Mouse (Mus musculus): ENCODE data around the gene Por.

DNA sequence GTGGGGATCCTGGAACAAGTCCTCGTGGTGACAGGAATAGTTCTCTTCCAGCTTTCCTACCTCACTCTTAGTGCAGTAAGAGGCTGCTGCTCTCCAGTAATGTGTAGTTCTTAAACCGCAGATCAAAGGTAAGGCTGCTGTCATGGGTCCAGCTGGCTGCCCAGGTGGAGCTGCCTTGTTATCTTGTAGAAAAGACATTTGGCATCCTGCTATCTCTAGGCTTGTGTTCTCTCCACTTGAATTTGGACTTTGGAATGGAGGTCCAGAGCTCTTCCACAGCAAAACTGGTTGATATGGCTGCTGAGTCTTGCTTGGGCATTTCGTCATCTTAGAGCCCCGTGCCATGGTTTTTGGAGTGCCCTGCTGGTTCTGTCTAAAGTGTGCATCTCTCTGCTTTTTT is 113.1 kb downstream of the Por start:
- TF ChIP-seq CHD2 (IDR thresholded peaks at IDR 0.05; ENCODE audit: low read depth, low read length) (no peak), MAFK (IDR thresholded peaks at IDR 0.05; ENCODE audit: insufficient read depth, low read depth, low read length) (no peak), ZNF384 (IDR thresholded peaks at IDR 0.05; ENCODE audit: low read depth, low read length) (no peak), HCFC1 (IDR thresholded peaks at IDR 0.05; ENCODE audit: borderline replicate concordance, insufficient read depth, low read length) (no peak), ZC3H11A (IDR thresholded peaks at IDR 0.05; ENCODE audit: borderline replicate concordance, low read depth, low read length) (no peak)
